Mouse (Mus musculus) brain, embryonic 14.5 days (tissue): ENCODE data around the gene Sgsm2. TPM values are rescaled to one million over a fixed set of nuclear protein-coding genes. Genes with fewer than 3 reads are reported as not detected.

ENCODE experiments used
- DNase-seq: peaks from one replicate; pipeline ENCODE4 v3.0.0-alpha.2; 2011; ENCODE audit warnings: low read depth
- CTCF ChIP-seq: fragments of 200-500 bp; IDR thresholded peaks from 2 replicates; pipeline ENCODE4 v1.5.1; 2012; ENCODE audit warnings: inconsistent platforms, mild to moderate bottlenecking, moderate library complexity, borderline replicate concordance; ENCODE audit not compliant: insufficient read depth, insufficient read length; ENCODE audit errors: extremely low read depth
- POLR2A ChIP-seq: fragments of 200-500 bp; IDR thresholded peaks from 2 replicates; pipeline ENCODE4 v1.6.1; 2012; ENCODE audit warnings: mild to moderate bottlenecking, inconsistent platforms, borderline replicate concordance; ENCODE audit not compliant: poor library complexity, insufficient read depth, insufficient read length, severe bottlenecking; ENCODE audit errors: extremely low read depth
- polyA plus RNA-seq: library from polyadenylated mRNA; depleted of rRNA; stranded (reverse); fragments of >200 nt; gene quantifications from 2 replicates; pipeline ENCODE4 v1.2.3, GENCODE M21; 2012; rRNA removed

Gene Sgsm2
- polyA plus RNA-seq: 52.4 and 63.2 TPM in 2 replicates

DNA sequence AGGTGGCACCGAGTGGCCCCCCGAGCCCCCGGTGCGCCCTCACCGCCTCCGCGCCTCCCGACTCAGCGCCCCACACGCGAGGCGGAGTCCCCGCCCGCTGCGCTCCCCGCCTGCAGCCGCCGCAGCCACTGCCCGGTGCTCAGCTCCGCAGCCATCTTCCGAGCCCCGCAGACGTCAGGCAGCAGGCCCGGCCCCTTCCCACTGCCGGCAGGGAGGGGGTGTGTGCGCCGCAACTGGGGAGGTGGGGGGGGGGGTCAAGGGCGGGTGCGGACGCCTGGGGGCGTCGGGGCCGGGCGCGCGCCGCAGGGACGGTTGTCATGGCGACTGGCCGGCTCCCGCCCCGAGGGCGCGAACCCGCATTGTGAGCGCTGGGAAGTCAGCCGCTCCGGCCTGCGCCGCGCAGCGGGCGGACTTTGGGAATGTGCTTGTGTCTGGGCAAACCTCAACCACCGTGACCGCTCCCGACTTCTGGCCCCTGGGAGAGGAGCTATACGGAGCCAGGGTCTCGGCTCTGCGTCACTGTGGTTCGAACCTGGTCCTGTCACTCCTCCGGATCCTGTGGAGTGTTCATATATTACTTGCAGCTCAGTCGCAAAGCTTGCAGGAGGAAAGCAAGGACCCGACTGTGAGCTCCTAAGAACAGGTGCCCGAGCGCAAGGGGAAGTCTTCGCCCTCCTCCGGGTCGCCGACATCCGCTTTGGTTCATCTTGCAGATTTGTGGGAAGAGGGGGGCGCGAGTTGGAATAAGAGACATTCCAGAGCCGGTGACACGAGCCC is at the start of gene Sgsm2:
Gene Sgsm2, minus strand, starts transcription at position 160 of the 777 bp plus-strand sequence.
- peak; percentile 62; the same call in 1 of the 2 replicates for TF ChIP-seq POLR2A
- TF ChIP-seq CTCF: no peak
- DNase-seq: peak; percentile 84

DNA sequence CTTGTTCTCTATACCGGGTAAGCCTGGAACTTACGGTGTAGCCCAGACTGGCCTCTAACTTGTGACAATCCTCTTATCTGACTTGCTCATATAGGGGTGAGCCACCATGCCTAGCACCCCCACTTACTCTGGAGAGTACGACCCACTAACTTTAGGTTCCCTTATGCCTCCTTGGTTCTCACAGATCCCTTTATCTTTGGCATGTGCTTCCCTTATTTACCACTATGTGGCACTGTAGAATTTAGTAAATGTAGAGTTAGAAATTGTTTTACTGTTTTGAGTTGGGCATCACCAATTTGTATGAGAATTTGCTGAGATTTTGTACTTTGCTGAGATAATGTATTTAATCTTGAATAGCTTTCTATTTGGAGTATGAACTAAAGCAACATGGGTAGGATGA is 49.5 kb upstream of the Sgsm2 start:
- peak; percentile 70 for DNase-seq
- TF ChIP-seq POLR2A (no peak), CTCF (no peak)

DNA sequence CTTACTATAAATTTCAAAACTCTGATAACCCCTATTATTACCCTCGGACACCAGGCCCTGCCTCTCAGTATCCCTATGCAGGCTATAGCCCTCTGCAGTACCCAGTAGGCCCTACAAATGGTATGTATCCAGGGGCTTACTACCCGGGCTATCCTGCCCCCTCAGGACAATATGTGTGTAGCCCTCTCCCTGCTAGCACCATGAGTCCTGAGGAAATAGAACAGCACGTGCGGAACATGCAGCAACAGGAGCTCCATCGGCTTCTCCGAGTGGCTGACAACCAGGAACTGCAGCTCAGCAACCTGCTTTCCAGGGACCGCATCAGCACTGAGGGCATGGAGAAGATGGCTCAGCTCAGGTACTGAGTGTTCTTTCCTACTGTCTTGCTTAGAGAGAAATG is 33.5 kb upstream of the Sgsm2 start:
- TF ChIP-seq POLR2A: no peak
- no peak for TF ChIP-seq CTCF

DNA sequence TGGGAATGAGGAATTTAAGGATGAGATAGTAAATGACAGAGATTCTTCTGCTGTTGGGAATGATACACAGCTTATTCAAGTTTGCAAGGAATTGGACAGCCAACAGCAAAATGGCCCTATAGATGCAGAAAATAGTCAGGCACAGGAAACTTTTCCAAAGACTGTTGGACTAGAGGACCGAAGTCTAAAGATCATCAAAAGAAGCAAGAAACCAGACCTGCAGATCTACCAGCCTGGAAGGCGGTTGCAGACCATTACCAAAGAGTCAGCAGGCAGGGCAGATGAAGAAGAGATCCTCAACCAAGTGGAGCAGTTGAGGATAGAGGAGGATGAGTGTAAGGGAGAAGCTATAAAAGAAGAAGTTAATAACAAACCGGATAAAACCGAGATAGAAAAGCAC is 32.3 kb upstream of the Sgsm2 start:
- TF ChIP-seq POLR2A: no peak
- no peak for TF ChIP-seq CTCF
- no peak for DNase-seq

More for the DNA sequence above, 33.5 kb upstream of the Sgsm2 start:
- DNase-seq: no peak

DNA sequence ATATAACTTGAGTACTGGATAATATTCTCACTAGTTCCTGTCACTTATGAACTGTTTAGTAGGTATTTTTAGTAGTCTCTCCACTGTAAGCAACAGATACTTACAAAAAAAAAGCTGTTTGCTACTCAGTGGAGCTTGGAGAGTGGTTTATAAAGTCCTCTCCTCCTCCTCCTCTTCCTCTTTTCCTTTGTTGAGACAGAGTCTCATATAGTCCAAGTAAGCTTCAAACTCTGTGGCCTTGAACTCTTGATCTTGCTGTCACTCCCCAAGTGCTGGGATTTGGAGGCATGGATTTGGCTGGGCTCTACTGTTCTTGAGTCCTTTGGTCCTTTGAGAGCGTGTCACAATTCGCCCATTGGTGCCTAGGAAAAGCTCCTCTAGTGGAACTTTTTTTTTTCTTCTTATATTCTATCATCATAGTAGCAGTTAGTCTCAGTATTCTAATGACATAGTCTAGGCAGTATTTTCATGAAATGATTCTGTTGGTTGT is 30.4 kb upstream of the Sgsm2 start:
- no peak for DNase-seq
- TF ChIP-seq POLR2A: no peak

DNA sequence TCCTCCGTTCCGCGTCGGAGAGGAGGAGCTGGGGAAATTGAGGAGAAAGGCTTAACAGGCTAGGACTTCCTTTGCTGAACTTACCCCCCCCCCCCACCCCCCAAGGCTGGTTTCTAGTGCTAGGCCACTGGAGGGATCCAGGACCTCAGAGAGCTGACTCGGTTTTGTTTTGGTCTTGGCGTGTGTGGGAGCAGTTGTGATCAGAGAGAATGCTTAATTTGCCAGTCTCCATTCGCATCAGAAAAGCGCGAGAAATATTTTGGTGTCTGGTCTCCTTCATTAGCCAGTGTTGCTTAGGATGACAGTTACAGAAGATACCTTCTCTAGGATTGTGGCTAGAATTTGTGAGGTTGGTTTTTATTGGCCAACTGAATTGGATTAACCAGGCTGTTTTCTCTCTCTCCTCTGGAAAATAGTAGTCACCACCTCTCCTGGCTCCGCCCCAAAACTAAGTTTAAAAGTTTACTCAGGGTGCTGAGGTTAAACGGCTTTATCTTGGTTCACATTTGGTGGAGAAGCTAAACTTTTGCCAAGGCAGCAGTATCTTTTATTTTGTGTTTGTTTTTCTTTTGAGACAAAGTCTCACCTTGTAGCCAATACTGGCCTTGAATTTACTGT is 29.6 kb upstream of the Sgsm2 start:
- DNase-seq: no peak
- TF ChIP-seq CTCF: no peak
- TF ChIP-seq POLR2A: no peak

DNA sequence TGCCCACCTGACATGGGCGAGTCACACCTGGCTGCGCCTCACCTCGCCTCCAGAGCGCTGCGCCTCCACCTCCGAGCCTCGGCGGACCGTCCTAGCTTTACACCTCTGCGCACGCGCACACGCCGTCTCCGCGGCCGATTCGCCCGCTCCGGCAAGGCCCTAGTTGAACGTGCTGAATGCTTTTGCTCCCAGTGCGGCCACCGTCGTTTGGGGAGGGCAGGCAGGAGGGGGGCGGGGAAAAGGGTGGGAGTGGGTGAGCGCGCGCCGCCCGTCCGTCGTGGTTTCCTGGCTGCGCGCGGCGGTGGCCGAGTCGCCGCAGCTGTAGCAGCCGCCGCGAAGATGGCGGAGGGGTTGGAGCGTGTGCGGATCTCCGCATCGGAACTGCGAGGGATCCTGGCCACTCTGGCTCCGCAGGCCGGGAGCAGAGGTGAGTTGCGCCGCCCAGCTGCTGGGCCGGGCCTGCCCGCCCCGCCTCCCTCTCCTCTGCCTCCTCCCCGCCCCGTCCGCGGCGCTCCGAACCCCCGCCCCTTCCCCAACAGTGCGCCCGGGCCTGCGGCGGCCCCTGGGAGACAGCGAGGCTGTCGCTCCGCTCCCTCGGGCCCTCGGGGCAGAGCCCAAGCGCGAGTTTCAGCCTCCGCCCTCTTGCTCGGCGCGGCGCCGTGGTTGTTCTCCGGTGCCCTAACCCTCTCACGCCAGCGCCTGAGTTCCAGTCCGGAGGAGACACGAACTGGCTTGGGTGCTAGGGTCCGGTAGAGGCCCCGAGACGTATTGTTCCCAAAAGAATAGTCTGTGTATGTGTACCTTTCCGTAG is 28.9 kb upstream of the Sgsm2 start, which contains the start of the genes Smg6 and Srr:
Gene Smg6, plus strand, starts transcription at position 247 of the 811 bp plus-strand sequence.
Gene Srr, minus strand, starts transcription at position 372 of the 811 bp plus-strand sequence.
- peak; percentile 99 for DNase-seq
- peak; percentile 78 for TF ChIP-seq POLR2A
- no peak for TF ChIP-seq CTCF

DNA sequence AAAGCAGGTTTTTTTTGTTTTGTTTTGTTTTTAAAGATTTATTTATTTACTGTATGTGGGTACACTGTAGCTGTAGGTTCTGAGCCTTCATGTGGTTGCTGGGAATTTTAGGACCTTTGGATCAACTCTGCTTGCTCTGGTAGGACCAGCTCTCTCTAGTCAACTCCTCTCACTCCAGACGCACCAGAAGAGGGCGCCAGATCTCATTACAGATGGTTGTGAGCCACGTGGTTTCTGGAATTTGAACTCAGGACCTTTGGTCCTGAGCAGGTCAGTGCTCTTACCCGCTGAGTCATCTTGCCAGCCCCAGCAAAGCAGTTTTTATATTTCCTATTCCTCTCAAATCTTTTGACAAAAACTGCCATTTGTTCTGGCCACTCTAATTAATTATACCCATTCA is 27.3 kb upstream of the Sgsm2 start:
- no peak for DNase-seq
- TF ChIP-seq CTCF: peak; percentile 41; the same call in 1 of the 2 replicates
- no peak for TF ChIP-seq POLR2A

DNA sequence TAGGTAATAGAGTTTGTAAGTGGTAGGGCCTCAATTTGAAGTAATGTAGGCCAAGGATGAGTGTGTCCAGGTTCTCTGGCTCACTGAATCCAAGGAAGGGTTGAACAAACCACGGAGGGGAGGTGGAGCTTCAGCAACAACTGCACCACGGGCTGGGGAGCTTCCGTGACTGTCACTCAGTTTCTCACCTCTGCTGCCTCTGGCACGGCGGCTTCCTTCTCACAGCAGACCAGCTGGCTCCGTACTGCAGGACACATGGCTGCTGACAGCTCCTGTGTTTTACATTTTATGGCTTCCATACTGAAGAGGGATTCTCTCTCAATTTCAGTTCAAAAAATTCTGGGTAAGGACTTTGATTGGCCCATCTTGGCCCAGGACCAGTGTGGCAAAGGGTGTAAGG is 22.4 kb upstream of the Sgsm2 start:
- DNase-seq: peak; percentile 61
- no peak for TF ChIP-seq POLR2A
- TF ChIP-seq CTCF: no peak

DNA sequence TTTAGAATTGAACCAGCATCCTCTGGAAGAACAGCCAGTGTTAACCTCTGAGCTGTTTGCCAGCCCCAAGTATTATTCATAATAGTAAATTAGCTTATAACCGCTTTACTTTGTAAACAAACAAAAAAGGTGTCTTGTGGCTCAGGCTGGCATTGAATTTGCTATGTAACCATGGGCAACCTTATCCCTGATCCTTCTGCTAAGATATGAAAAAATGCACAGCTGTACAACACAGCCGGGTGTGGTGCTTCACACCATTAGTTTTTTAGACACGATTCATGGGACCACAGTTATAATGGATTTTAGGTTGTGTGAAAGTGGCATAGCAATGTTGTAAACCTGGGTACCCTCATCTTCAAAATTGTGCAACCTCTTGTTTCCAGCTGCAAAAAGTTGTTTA is 15.6 kb upstream of the Sgsm2 start:
- no peak for DNase-seq
- TF ChIP-seq CTCF: no peak
- TF ChIP-seq POLR2A: no peak

DNA sequence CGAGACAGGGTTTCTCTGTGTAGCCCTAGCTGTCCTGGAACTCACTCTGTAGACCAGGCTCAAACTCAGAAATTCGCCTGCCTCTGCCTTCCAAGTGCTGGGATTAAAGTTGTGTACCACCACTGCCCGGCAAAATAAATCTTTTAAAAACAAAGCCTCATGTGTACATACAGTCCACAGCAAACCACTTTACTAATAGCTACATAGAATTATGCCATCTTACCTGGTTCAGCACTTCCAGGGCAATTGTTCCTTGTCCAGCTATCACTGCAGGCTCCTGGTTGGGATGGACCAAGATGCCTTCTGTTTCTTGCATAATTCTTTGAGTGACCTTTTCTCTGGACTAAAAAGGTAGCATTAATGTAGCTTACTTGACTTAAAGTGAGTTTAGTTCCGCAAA is 13.1 kb upstream of the Sgsm2 start:
- no peak for TF ChIP-seq CTCF
- no peak for TF ChIP-seq POLR2A
- DNase-seq: no peak
